Mouse (Mus musculus): ENCODE data around the gene Mrpl18. TPM values are rescaled to one million over a fixed set of nuclear protein-coding genes. Genes with fewer than 3 reads are reported as not detected.

The Mrpl18 gene
- total RNA-seq, 1 experiment from 2014 or later = 72.7 TPM

Small RNA genes lying within 50 kb of the gene (microRNA-seq; reads per million reads assigned to microRNA genes)
- gene Gm24085 = 0 reads per million in 2 experiments

Other genes with a start within 250 kb of the Mrpl18 start
- gene Slc22a1, start 240.5 kb downstream of the Mrpl18 start, total RNA-seq (2021) = 3.9 TPM in 1 of 2 replicates, not detected in the other
- 84.5 and 84.9 TPM in 2 replicates for gene Igf2r, start 146.7 kb downstream of the Mrpl18 start, total RNA-seq (2021)
- gene Mas1, start 48.2 kb downstream of the Mrpl18 start, total RNA-seq (2021) = not detected in 2 replicates
- gene Mrgprh, start 40.3 kb downstream of the Mrpl18 start, total RNA-seq (2021) = not detected in 2 replicates
- gene Pnldc1, start 6.1 kb downstream of the Mrpl18 start, total RNA-seq (2021) = 4.8 and 6.0 TPM in 2 replicates
- 206 and 219 TPM in 2 replicates for gene Tcp1, start 644 bp downstream of the Mrpl18 start, total RNA-seq (2021)
- 2.0 and 3.1 TPM in 2 replicates for gene Acat3, start 24.3 kb upstream of the Mrpl18 start, total RNA-seq (2021)
- 122 and 138 TPM in 2 replicates for gene Acat2, start 44.4 kb upstream of the Mrpl18 start, total RNA-seq (2021)
- 60.2 and 67.5 TPM in 2 replicates for gene Wtap, start 77.8 kb upstream of the Mrpl18 start, total RNA-seq (2021)
- gene Sod2, start 90.5 kb upstream of the Mrpl18 start, total RNA-seq (2021) = 333 and 383 TPM in 2 replicates
- 0.49 TPM in 1 of 2 replicates, not detected in the other for gene Gpr31b, start 136.0 kb upstream of the Mrpl18 start, total RNA-seq (2021)
- 0.88 TPM in 1 of 2 replicates, not detected in the other for gene Tcp10b, start 144.8 kb upstream of the Mrpl18 start, total RNA-seq (2021)
- 1.2 and 1.8 TPM in 2 replicates for gene Unc93a, start 215.5 kb upstream of the Mrpl18 start, total RNA-seq (2021)

All from adrenal gland, postnatal 25 days (tissue).